20 mouse cellular contexts compared by ENCODE assay signal in the genomic region with DNA sequence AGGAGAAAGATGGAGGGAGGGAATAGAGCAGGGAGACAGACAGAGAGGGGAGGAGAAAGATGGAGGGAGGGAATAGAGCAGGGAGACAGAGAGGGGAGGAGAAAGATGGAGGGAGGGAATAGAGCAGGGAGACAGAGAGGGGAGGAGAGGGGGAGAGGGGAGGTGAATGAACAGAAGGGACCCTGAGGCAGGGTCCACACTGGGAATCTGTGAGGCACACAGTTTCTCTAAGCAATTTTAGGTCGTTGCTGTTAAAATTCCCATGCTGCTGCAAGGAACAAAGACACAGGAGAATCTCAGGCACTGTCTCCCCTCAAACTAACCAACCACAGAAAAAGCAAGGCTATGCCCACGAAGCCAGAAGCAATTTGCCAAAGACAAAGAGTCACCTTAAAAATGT. TPM values are rescaled to one million over a fixed set of nuclear protein-coding genes. Genes with fewer than 3 reads are reported as not detected.
A peak's percentile ranks its signal among the peaks of the same experiment; 100 is the strongest.
DNase-seq lines count a peak whose midpoint lies in the region; ATAC-seq and TF ChIP-seq lines count a peak whose summit lies in the region.
"Not testable (repeated sequence)": the region's sequence is repeated elsewhere in the genome, so short reads cannot be mapped to it uniquely, and the experiment has no call there.
"Had no signal": no experiment of that assay in that cellular context is flagged by ENCODE, and none has a peak within 500 bp of the region (broad histone marks: within the 10 kb centered on the region; RNA-seq: fewer than 3 reads in every experiment).

No protein-coding gene starts in this region.

- H3K27me3 ChIP-seq in forebrain, embryonic 10.5 days (ENCODE audit: poor library complexity, severe bottlenecking); forebrain, postnatal 0 days (ENCODE audit: insufficient read depth, low read length); hindbrain, embryonic 14.5 days (ENCODE audit: control insufficient read depth, insufficient read depth, low read length); limb, embryonic 10.5 days (ENCODE audit: low read depth, poor library complexity, severe bottlenecking); midbrain, embryonic 14.5 days (ENCODE audit: control insufficient read depth, insufficient read depth, low read length): not testable (repeated sequence)

- peak overlapping the region; percentile 71; the same call in 1 of the 2 replicates for H3K27ac ChIP-seq in forebrain, embryonic 10.5 days
- peak overlapping the region; percentile 81 for H3K27ac ChIP-seq in forebrain, postnatal 0 days (ENCODE audit: low read depth, low read length)
- peak overlapping the region; percentile 72; the same call in 1 of the 2 replicates for H3K27ac ChIP-seq in hindbrain, embryonic 14.5 days
- peak overlapping the region; percentile 64; the same call in 1 of the 2 replicates for H3K27ac ChIP-seq in limb, embryonic 10.5 days
- peak overlapping the region; percentile 60 for H3K27ac ChIP-seq in midbrain, embryonic 14.5 days (replicated peaks; ENCODE audit: low read depth, low read length)

- H3K4me3 ChIP-seq in forebrain, embryonic 10.5 days; forebrain, postnatal 0 days (ENCODE audit: low read depth, low read length); hindbrain, embryonic 14.5 days (replicated peaks; ENCODE audit: low read length); limb, embryonic 10.5 days; midbrain, embryonic 14.5 days (replicated peaks; ENCODE audit: low read depth, low read length): not testable (repeated sequence)

- DNase-seq in embryo, embryonic 11 days, result peak; percentile 14
- DNase-seq in forebrain, embryonic 10.5 days (ENCODE audit: extremely low spot score, low spot score); hindbrain, embryonic 14.5 days (ENCODE audit: low spot score); limb, embryonic 10.5 days (ENCODE audit: low spot score): not testable (repeated sequence)
- DNase-seq in forebrain, postnatal 0 days, result peak; percentile 49
- peak; percentile 8 for DNase-seq in midbrain, embryonic 14.5 days
- peak; percentile 10 for DNase-seq in retina, postnatal 1 day

- H3K36me3 ChIP-seq in forebrain, embryonic 10.5 days (replicated peaks), result peaks cover 56% of the 10 kb centered on the region
- H3K36me3 ChIP-seq in forebrain, postnatal 0 days (ENCODE audit: insufficient read depth), result not testable (repeated sequence)
- H3K36me3 ChIP-seq in hindbrain, embryonic 14.5 days (replicated peaks; ENCODE audit: control insufficient read depth, insufficient read depth), result peaks cover 25% of the 10 kb centered on the region
- H3K36me3 ChIP-seq in limb, embryonic 10.5 days, result peaks cover 60% of the 10 kb centered on the region
- H3K36me3 ChIP-seq in midbrain, embryonic 14.5 days (ENCODE audit: control insufficient read depth, insufficient read depth, low read length), result peaks cover 10% of the 10 kb centered on the region

- TF ChIP-seq CTCF in forebrain, postnatal 0 days (IDR thresholded peaks at IDR 0.05; ENCODE audit: low read depth), result not testable (repeated sequence)

- 51% methylated on average over 2 of the region's 2 CpGs for WGBS in forebrain, embryonic 10.5 days
- 20% methylated on average over 2 of the region's 2 CpGs for WGBS in forebrain, postnatal 0 days
- WGBS in hindbrain, embryonic 14.5 days, result 26% methylated on average over 2 of the region's 2 CpGs
- 49% methylated on average over 2 of the region's 2 CpGs for WGBS in limb, embryonic 10.5 days
- WGBS in midbrain, embryonic 14.5 days, result 32% methylated on average over 2 of the region's 2 CpGs

- not testable (repeated sequence) for H3K9me3 ChIP-seq in forebrain, embryonic 10.5 days; forebrain, postnatal 0 days (ENCODE audit: low read length); hindbrain, embryonic 14.5 days (ENCODE audit: control insufficient read depth, low read length); limb, embryonic 10.5 days (replicated peaks); midbrain, embryonic 14.5 days (ENCODE audit: control insufficient read depth, low read length)

- peak overlapping the region; percentile 28; the same call in 1 of the 2 replicates for H3K4me2 ChIP-seq in forebrain, postnatal 0 days (ENCODE audit: low read depth)
- not testable (repeated sequence) for H3K4me2 ChIP-seq in hindbrain, embryonic 14.5 days (replicated peaks); midbrain, embryonic 14.5 days (ENCODE audit: low read length)

- ATAC-seq in forebrain, postnatal 0 days, result peak; percentile 49; the same call in 1 of the 2 replicates
- ATAC-seq in hindbrain, embryonic 14.5 days (ENCODE audit: low FRiP score); midbrain, embryonic 14.5 days (ENCODE audit: low FRiP score, low TSS enrichment): not testable (repeated sequence)

- H3K9ac ChIP-seq in forebrain, postnatal 0 days; hindbrain, embryonic 14.5 days; midbrain, embryonic 14.5 days (replicated peaks; ENCODE audit: low read length): not testable (repeated sequence)

- H3K4me1 ChIP-seq in forebrain, embryonic 10.5 days, result peaks cover 13% of the 10 kb centered on the region
- not testable (repeated sequence) for H3K4me1 ChIP-seq in forebrain, postnatal 0 days (ENCODE audit: insufficient read depth); hindbrain, embryonic 14.5 days (replicated peaks; ENCODE audit: control insufficient read depth, insufficient read depth, low read length); limb, embryonic 10.5 days; midbrain, embryonic 14.5 days (ENCODE audit: control insufficient read depth, insufficient read depth, low read length)

RNA-seq across cellular contexts. Expression of a gene that starts 11.4 kb away (rescaled TPM):
- 1.3 and 2.7 TPM in 2 replicates for polyA plus RNA-seq in forebrain, embryonic 10.5 days (2016; fragmentation: Nextera tagmentation; extraction: Ambion mirVana)
- 0.38 and 0.90 TPM in 2 replicates for total RNA-seq in forebrain, postnatal 0 days (2014; rRNA removed)
- polyA plus RNA-seq in forebrain, postnatal 0 days (2015; fragmentation: Nextera tagmentation; extraction: Ambion mirVana), result 1.0 and 1.2 TPM in 2 replicates
- 1.8 and 2.5 TPM in 2 replicates for polyA plus RNA-seq in hindbrain, embryonic 14.5 days (2014; fragmentation: Nextera tagmentation; extraction: Ambion mirVana)
- polyA plus RNA-seq in limb, embryonic 10.5 days (2016; fragmentation: Nextera tagmentation; extraction: Ambion mirVana), result 2.0 and 2.3 TPM in 2 replicates
- polyA plus RNA-seq in midbrain, embryonic 14.5 days (2014; fragmentation: Nextera tagmentation; extraction: Ambion mirVana), result 3.1 and 3.7 TPM in 2 replicates
- total RNA-seq: hematopoietic stem cell, adult 5-6 weeks had no signal

RNA-seq across cellular contexts. Expression of a gene that starts 16.9 kb away (rescaled TPM):
- polyA plus RNA-seq in forebrain, embryonic 10.5 days (2016; fragmentation: Nextera tagmentation; extraction: Ambion mirVana), result 533 and 536 TPM in 2 replicates
- 409 and 432 TPM in 2 replicates for total RNA-seq in forebrain, postnatal 0 days (2014; rRNA removed)
- 375 and 418 TPM in 2 replicates for polyA plus RNA-seq in forebrain, postnatal 0 days (2015; fragmentation: Nextera tagmentation; extraction: Ambion mirVana)
- 392 and 417 TPM in 2 replicates for polyA plus RNA-seq in hindbrain, embryonic 14.5 days (2014; fragmentation: Nextera tagmentation; extraction: Ambion mirVana)
- polyA plus RNA-seq in limb, embryonic 10.5 days (2016; fragmentation: Nextera tagmentation; extraction: Ambion mirVana), result 538 and 581 TPM in 2 replicates
- 356 and 462 TPM in 2 replicates for polyA plus RNA-seq in midbrain, embryonic 14.5 days (2014; fragmentation: Nextera tagmentation; extraction: Ambion mirVana)

RNA-seq across cellular contexts. Expression of a gene that starts 17.5 kb away (rescaled TPM):
- 199 and 207 TPM in 2 replicates for polyA plus RNA-seq in forebrain, embryonic 10.5 days (2016; fragmentation: Nextera tagmentation; extraction: Ambion mirVana)
- 45.7 and 56.9 TPM in 2 replicates for total RNA-seq in forebrain, postnatal 0 days (2014; rRNA removed)
- 86.5 and 104 TPM in 2 replicates for polyA plus RNA-seq in forebrain, postnatal 0 days (2015; fragmentation: Nextera tagmentation; extraction: Ambion mirVana)
- 112 and 138 TPM in 2 replicates for polyA plus RNA-seq in hindbrain, embryonic 14.5 days (2014; fragmentation: Nextera tagmentation; extraction: Ambion mirVana)
- polyA plus RNA-seq in limb, embryonic 10.5 days (2016; fragmentation: Nextera tagmentation; extraction: Ambion mirVana), result 200 and 227 TPM in 2 replicates
- polyA plus RNA-seq in midbrain, embryonic 14.5 days (2014; fragmentation: Nextera tagmentation; extraction: Ambion mirVana), result 117 and 127 TPM in 2 replicates

RNA-seq across cellular contexts. Expression of a gene that starts 22.8 kb away (rescaled TPM):
- polyA plus RNA-seq in forebrain, embryonic 10.5 days (2016; fragmentation: Nextera tagmentation; extraction: Ambion mirVana), result not detected in 2 replicates
- not detected in 2 replicates for total RNA-seq in forebrain, postnatal 0 days (2014; rRNA removed)
- polyA plus RNA-seq in forebrain, postnatal 0 days (2015; fragmentation: Nextera tagmentation; extraction: Ambion mirVana), result not detected in 2 replicates
- not detected in 2 replicates for polyA plus RNA-seq in hindbrain, embryonic 14.5 days (2014; fragmentation: Nextera tagmentation; extraction: Ambion mirVana)
- 0.09 TPM in 1 of 2 replicates, not detected in the other for polyA plus RNA-seq in limb, embryonic 10.5 days (2016; fragmentation: Nextera tagmentation; extraction: Ambion mirVana)
- not detected in 2 replicates for polyA plus RNA-seq in midbrain, embryonic 14.5 days (2014; fragmentation: Nextera tagmentation; extraction: Ambion mirVana)
- total RNA-seq: granulocyte monocyte progenitor cell, adult 5-6 weeks; hematopoietic stem cell, adult 5-6 weeks; layer of hippocampus, postnatal 14 days; left cerebral cortex, postnatal 4 days had no signal
- polyA plus RNA-seq: CD4-positive, CD25-positive, alpha-beta regulatory T cell, adult 4 months; inflammation-experienced regulatory T-cells, adult 6 months; liver, embryonic 11.5 days; liver, postnatal 0 days; midbrain, embryonic 10.5 days; myocyte; neural tube, embryonic 14.5 days; stomach, postnatal 0 days had no signal

RNA-seq across cellular contexts. Expression of a gene that starts 30.7 kb away (rescaled TPM):
- polyA plus RNA-seq in forebrain, embryonic 10.5 days (2016; fragmentation: Nextera tagmentation; extraction: Ambion mirVana), result 0.49 and 0.51 TPM in 2 replicates
- total RNA-seq in forebrain, postnatal 0 days (2014; rRNA removed), result 1.5 and 2.2 TPM in 2 replicates
- polyA plus RNA-seq in forebrain, postnatal 0 days (2015; fragmentation: Nextera tagmentation; extraction: Ambion mirVana), result 1.4 and 2.4 TPM in 2 replicates
- 0.31 TPM in 1 of 2 replicates, not detected in the other for polyA plus RNA-seq in hindbrain, embryonic 14.5 days (2014; fragmentation: Nextera tagmentation; extraction: Ambion mirVana)
- 0.73 and 0.93 TPM in 2 replicates for polyA plus RNA-seq in limb, embryonic 10.5 days (2016; fragmentation: Nextera tagmentation; extraction: Ambion mirVana)
- 0.12 TPM in 1 of 2 replicates, not detected in the other for polyA plus RNA-seq in midbrain, embryonic 14.5 days (2014; fragmentation: Nextera tagmentation; extraction: Ambion mirVana)
- total RNA-seq: adrenal gland, postnatal 14 days; granulocyte monocyte progenitor cell, adult 5-6 weeks; hematopoietic stem cell, adult 5-6 weeks had no signal
